Mouse (Mus musculus): ENCODE data around the gene Atp6v1c2. TPM values are rescaled to one million over a fixed set of nuclear protein-coding genes. Genes with fewer than 3 reads are reported as not detected.

Gene Atp6v1c2
- total RNA-seq (2021), result 1.6 and 3.6 TPM in 2 replicates
- long read RNA-seq, experiment 1, result 0 reads
- long read RNA-seq, experiment 2, result 0 reads

- DNase-seq, result no peak
Measured at GRCm38 (mm10) chr12:17329259-17329658, at the start of gene Atp6v1c2. Gene Atp6v1c2 (minus strand): TSS chr12:17329359.

DNA sequence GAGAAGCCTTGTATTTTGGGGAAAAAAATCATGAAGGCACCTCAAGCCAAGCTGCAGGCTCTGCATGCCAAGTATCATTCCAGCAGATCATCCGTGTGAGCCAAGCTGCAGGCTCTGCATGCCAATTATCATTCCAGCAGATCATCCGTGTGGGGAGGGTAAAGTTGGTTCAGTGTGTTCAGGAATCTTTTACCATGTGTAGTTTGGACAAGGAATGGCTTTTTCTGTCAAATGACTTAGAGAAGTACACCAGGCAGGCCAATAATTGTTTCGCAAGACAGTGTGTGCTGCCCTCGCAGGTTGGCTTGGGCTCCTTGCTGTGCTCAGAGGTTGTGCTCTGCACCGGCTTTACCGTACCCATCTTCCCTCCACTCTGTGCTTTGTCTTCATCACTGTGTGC, 47.4 kb upstream of the Atp6v1c2 start:
- no peak for DNase-seq

DNA sequence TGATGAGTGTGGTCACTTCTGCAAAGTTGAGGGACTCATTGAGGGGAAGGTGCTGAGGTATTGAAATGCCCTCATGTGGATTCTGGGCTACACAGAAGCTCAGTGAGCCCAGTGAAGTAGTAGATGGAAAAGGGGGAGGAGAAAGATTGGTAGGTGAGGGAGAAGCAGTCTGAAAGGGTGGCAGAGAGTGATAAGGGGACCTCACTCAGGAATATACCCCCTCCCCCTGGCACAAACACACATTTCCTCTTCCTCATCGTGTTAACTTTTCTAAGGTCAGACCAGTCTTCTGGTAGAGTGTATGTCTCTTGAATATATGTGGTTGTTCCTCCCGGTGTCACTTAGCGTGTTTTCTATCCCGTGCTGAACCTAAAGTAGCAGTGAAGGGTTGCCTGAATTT, 46.1 kb upstream of the Atp6v1c2 start:
- DNase-seq, result no peak

GRCm38 (mm10) chr12:17373470-17373975, 44.4 kb upstream of the Atp6v1c2 start:
- DNase-seq, result no peak

DNA sequence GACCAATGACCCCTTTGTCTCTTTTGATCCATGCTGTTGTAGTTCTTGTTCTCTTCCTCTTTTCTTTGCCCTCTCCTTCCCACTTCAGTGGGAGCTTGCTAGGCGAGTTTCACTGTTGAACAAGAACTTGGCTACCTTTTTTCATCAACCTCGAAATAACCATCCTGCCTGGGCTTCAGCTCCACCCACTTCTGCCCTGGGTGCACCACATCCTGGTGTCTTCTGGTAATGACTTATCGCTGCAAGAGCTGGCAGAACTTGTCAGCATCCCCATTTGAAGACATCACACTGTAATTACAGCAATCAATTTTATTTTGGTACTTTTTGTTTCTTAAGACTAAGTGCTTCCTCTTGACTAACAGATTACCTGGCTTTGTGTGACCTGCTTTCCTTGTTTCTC, 43.5 kb upstream of the Atp6v1c2 start:
- DNase-seq, result no peak

DNA sequence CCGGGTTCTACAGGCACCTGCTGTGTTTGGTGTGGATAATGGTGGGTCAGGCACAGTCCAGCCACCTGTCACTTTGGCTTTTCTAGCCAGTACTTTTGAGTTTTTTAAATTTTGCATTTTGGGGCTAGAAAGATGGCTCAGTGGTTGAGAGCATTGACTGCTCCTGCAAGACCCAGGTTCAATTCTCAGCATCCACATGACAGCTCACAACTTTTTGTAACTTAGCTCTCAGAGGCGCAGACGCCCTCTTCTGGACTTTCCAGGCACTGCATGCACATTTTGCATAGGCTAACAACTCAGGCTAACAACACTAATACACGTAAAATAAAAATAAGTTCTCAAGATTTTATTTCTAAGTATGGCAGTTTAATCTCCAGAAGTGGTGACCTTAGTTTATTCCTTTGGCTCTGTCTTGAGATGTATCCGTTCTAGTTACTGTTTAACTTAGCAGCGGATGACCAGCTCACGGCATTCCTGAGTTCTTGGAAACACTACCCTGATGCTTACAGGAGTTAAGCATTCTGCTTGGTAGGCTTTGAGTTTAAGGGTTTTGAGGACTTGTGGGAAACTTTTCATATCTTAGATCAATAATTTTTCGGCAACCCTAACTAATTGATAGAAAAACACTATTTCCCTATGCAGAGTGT, 42.6 kb upstream of the Atp6v1c2 start:
- no peak for DNase-seq

DNA sequence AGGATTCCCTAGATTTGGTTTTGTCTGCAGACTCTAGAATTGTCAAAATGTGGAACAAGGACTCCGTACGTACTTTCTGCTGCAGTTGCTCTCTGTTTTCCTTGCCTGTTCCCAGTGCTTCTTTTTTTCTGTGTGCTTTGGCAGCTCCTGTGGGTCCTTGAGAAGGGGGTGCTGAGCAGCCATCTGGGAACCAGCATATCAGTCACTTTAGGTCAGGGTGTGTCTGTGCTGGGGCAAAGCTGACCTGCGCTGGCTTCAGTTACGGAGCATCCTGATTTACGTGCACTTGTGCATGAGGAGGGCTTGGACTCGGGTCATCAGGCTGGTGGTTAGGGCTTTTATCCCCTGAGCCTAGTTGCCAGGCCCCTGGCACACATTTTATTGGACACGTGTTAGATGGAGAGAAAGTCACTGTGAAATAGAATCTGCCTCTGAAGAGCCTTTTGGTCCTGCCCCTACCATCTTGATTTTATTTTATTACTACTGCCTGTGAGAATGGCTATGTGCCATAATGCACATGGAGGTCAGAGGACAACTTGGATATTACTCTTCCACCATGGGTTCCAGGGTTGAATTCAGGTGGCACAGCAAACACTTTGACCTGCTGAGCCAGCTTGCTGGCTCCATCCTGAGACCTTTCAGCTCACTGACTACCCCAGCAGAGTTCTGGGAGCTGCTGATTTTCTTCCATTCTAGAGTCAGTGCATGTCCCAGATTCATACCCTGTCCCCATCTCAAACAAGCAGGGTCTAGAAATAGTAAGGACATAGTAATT, 40.6 kb upstream of the Atp6v1c2 start:
- DNase-seq, result peak; percentile 38

- DNase-seq, result no peak
Measured at GRCm38 (mm10) chr12:17369111-17369510, 40.0 kb upstream of the Atp6v1c2 start.

DNA sequence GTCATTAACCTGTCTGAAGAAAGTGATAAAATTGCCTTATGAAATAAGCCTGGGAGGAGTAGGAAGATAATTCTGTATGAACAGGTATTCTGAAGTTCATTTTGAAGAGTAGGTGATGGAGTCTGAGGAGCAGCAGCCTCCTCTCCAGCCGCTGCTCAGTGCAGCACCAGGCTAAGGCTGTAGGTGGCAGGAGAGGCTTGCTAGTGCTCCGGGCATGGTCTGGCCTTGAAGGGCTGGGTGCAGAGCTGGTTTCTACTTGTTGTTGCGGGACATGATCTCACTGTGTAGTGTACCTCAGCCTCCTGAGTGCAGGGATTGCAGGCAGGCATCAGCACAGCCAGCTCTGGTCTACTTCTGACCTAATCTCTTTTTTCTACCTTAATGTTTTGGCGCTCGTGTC, 37.8 kb upstream of the Atp6v1c2 start:
- peak; percentile 91 for DNase-seq

- DNase-seq, result no peak
Measured at GRCm38 (mm10) chr12:17362316-17362715, 33.2 kb upstream of the Atp6v1c2 start.

GRCm38 (mm10) chr12:17360650-17361049, 31.5 kb upstream of the Atp6v1c2 start:
- DNase-seq, result no peak

DNA sequence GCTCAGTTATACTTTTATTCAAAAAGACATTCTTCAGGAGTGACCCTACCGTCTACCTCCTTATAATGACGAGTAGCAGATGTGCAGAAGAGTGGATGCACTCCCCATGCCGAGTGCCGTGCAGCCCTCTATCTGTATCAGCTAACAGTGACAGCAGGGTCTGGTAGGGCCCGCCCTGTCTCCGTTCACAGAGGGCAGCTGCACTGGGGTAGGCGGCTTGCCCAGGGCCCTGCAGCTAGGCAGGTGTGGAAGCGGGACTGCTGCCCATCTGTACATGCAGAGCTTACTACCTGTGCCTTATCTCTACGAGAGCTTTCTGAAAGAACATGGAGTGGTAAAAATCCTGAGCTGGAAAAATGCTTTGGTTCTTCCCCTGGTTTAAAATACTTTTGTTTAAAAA, 30.9 kb upstream of the Atp6v1c2 start:
- DNase-seq, result no peak

DNA sequence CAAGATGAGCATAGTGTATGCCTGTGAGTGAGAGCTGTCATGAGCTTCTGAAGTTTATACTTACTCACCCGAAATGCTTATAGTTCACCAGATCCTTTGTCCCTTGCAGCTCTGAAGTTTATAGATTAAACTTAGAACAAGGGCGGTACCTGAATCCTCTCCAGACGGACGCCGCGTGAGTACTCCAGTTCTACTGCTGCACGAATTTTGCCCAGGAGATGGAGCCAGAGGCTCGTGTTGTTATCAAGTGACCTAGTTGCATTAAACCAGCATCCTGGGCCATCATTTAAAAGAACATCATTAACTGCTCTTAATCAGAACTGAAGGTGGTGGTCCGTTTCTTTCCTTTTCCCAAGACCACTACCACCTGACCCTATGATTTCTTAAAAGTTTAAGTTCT, 29.8 kb upstream of the Atp6v1c2 start:
- peak; percentile 33 for DNase-seq

DNA sequence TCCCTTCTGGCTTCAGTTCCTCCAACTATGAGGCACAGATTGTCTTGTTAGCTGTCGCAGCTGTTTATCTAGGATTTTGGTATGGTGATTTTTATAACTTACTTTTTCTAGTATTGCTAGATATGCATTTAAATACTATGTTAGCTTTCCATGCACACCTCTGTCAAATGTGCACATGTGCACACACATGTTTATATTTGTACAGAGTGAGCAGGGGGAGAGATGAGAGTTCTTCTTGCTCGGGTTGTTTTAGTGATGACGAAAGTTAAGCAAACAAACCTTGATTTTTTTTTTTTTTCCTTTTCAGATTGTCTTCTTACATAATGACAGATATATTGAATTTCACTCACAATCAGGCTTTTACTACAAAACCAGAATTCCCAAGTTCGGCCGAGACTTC, 28.6 kb upstream of the Atp6v1c2 start:
- no peak for DNase-seq

DNA sequence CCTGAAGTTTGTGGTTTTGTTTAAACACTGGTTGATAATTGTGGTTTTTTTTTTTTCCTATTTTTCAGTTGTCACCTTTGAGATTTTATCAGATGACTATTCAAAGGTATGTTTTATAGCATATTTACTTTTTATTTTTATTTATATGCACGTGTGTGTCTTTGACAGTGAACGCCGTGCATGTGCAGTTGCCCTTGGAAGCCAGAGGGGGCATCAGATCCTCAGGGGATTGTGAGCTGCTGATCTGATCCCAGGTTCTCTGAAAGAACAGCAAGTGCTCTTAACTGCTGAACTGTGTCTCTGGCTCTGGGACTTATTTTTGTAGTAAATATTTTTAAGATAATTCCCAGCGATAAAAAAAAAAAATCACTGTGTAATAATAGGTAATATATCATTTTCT, 27.7 kb upstream of the Atp6v1c2 start:
- DNase-seq, result peak; percentile 22

GRCm38 (mm10) chr12:17350106-17350505, 20.9 kb upstream of the Atp6v1c2 start:
- no peak for DNase-seq

- peak; percentile 94 for DNase-seq
Measured at GRCm38 (mm10) chr12:17348048-17349036, 19.2 kb upstream of the Atp6v1c2 start, which contains the start of gene Nol10. Gene Nol10 (plus strand): TSS chr12:17348458.

DNA sequence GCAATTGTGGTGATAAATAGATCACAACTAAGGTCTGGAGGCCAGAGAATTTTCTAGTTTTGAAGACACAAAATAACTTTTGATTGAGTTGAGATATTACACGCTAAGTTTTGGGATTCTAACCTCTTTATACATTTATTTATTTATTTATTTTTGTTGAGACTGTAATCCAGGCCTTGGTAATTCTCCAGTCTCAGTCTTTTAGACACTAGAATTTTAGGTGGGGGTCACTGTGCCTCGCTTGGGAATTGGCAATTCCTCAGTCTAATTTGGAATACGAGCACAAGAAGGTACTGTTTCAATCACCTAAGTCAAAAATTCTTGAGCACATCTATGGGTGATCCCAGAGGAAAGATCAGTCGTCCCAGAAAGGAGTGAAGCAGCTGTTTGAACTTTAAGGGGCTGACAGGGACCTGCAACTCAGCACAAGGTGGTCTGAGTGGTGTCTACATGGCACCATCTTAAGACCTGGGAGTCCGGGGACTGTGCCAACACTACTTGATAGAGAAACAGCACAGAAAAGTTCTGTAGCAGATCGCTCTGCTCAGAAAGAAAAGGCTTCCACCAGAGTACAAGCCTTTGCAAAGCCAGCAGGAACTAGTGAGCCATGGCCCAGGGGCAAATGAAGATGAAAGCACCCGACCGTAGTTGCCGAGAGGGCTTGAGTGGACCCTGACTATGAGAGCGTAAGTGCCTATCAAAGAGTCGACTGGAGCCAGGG, 18.3 kb upstream of the Atp6v1c2 start:
- DNase-seq, result peak; percentile 31

GRCm38 (mm10) chr12:17339114-17339905, 10.2 kb upstream of the Atp6v1c2 start:
- DNase-seq, result no peak

DNA sequence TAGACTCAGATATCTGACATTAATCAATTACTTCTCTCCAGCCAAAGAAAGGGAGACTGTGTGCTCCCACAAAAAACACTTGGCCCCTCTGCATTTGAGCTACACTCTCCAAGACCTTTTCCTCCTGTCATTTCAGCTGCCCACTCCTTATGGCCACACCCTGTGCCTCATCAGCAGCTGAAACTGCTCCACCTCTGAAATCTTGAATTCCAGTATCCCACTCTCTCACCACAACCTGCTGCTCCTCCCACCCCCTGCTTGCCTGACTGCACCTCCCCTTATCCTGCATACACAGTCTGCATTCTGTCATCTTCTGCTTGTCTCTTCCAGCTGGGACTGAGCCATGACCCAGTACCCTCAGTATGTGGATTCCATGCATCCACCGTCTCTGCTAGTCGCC, 9.2 kb upstream of the Atp6v1c2 start:
- no peak for DNase-seq

GRCm38 (mm10) chr12:17333459-17333858, 4.3 kb upstream of the Atp6v1c2 start:
- DNase-seq, result peak; percentile 20

Measured in adrenal gland, postnatal 14 days (tissue).